Mouse (Mus musculus) cerebellum, adult 2 months (tissue): Measurements from ENCODE around the gene Alkbh6. TPM values are rescaled to one million over a fixed set of nuclear protein-coding genes. Genes with fewer than 3 reads are reported as not detected.

Experiments
- DNase-seq, 2 experiments: peaks; one replicate each; pipeline ENCODE4 v3.0.0; 2021
- H3K27ac ChIP-seq: fragments of 200-500 bp; 2 replicates; pipeline ENCODE4 v1.5.1; 2012; ENCODE audit warnings: low read length, control low read depth, inconsistent platforms; ENCODE audit not compliant: insufficient read depth
- H3K27me3 ChIP-seq: fragments of 200-500 bp; 2 replicates; pipeline ENCODE4 v1.6.1; 2012; ENCODE audit warnings: inconsistent platforms, mild to moderate bottlenecking, low read length, moderate library complexity; ENCODE audit not compliant: control insufficient read depth, insufficient read depth
- H3K4me1 ChIP-seq: fragments of 200-500 bp; 2 replicates; pipeline ENCODE4 v1.6.1; 2011; ENCODE audit warnings: low read length; ENCODE audit not compliant: control insufficient read depth, insufficient read depth
- H3K4me3 ChIP-seq: fragments of 200-500 bp; replicated peaks from 2 replicates; pipeline ENCODE3; 2011; ENCODE audit warnings: mild to moderate bottlenecking, low read depth, low read length, control low read depth; ENCODE audit not compliant: insufficient read depth
- CTCF ChIP-seq: fragments of 200-500 bp; IDR thresholded peaks from 2 replicates; pipeline ENCODE4 v1.5.1; 2011; ENCODE audit warnings: low read depth, mild to moderate bottlenecking, control low read depth, low read length, moderate library complexity, borderline replicate concordance; ENCODE audit not compliant: insufficient read depth
- POLR2A ChIP-seq: fragments of 200-500 bp; IDR thresholded peaks from 2 replicates; pipeline ENCODE4 v1.6.1; 2011; ENCODE audit warnings: low read length, control low read depth, borderline replicate concordance; ENCODE audit not compliant: insufficient read depth
- WGBS: fragments of 180-500 bp; shearing (Covaris S2); methylation state at CpG from one replicate; pipeline ENCODE4 v1.1.7; 2018; 5-methylcytosine and 5-hydroxymethylcytosine counted together
- polyA plus RNA-seq: library from polyadenylated mRNA; depleted of rRNA; stranded (reverse); fragments of >200 nt; gene quantifications from 2 replicates; pipeline ENCODE4 v1.2.3, GENCODE M21; 2012

Gene Alkbh6
- polyA plus RNA-seq, 1 experiment: 197 TPM

GRCm38 (mm10) chr7:30315559-30316529 lies 7.3 kb downstream of the Alkbh6 start:
- peak overlapping the region; percentile 60; the same call in 1 of the 2 replicates for H3K27ac ChIP-seq
- 66% methylated on average over 13 of the region's 13 CpGs for WGBS
- H3K4me3 ChIP-seq: no peak overlapping the region
- H3K27me3 ChIP-seq: no peaks in the 10 kb centered on the region
- H3K4me1 ChIP-seq: peaks cover 26% of the 10 kb centered on the region
- TF ChIP-seq POLR2A: no peak
- TF ChIP-seq CTCF: no peak
- no peak for DNase-seq

GRCm38 (mm10) chr7:30318142-30318541 lies 9.6 kb downstream of the Alkbh6 start:
- 94% methylated on average over 3 of the region's 3 CpGs for WGBS

GRCm38 (mm10) chr7:30320946-30321345 lies 12.4 kb downstream of the Alkbh6 start:
- peak overlapping the region; percentile 36; the same call in 1 of the 2 replicates for H3K27ac ChIP-seq
- TF ChIP-seq CTCF (no peak), POLR2A (no peak)
- H3K27me3 ChIP-seq: no peaks in the 10 kb centered on the region
- peak overlapping the region; percentile 78 for H3K4me3 ChIP-seq
- WGBS: 72% methylated on average over 2 of the region's 2 CpGs
- H3K4me1 ChIP-seq: peaks cover 12% of the 10 kb centered on the region
- no peak for DNase-seq

More at GRCm38 (mm10) chr7:30318142-30318541, 9.6 kb downstream of the Alkbh6 start:
- TF ChIP-seq POLR2A: no peak
- no peak for TF ChIP-seq CTCF
- DNase-seq: no peak
- H3K27ac ChIP-seq: no peak overlapping the region
- no peak overlapping the region for H3K4me3 ChIP-seq
- H3K4me1 ChIP-seq: peaks cover 26% of the 10 kb centered on the region
- H3K27me3 ChIP-seq: no peaks in the 10 kb centered on the region

GRCm38 (mm10) chr7:30321539-30322284 lies 13.2 kb downstream of the Alkbh6 start, which contains the start of gene E130208F15Rik:
TSS of gene E130208F15Rik (plus strand) at chr7:30321740.
- TF ChIP-seq POLR2A: peak; percentile 86; the same call in 1 of the 2 replicates
- no peak for TF ChIP-seq CTCF
- peak; percentile 79 to 85 for DNase-seq
- WGBS: under 1% methylated on average over 63 of the region's 63 CpGs
- Histone ChIP-seq H3K27ac (peak within 1 kb of the TSS; percentile 75), H3K4me1 (peaks cover 13% of the 10 kb centered on the region), H3K27me3 (no peaks in the 10 kb centered on the region), H3K4me3 (peak within 1 kb of the TSS; percentile 78)

GRCm38 (mm10) chr7:30322285-30322667 lies 13.8 kb downstream of the Alkbh6 start:
- Histone ChIP-seq H3K4me3 (peak overlapping the region; percentile 78), H3K27me3 (no peaks in the 10 kb centered on the region), H3K27ac (peak overlapping the region; percentile 75), H3K4me1 (peaks cover 13% of the 10 kb centered on the region)
- DNase-seq: peak; percentile 98 to 99
- under 1% methylated on average over 20 of the region's 20 CpGs for WGBS
- peak; percentile 84 for TF ChIP-seq POLR2A
- no peak for TF ChIP-seq CTCF

GRCm38 (mm10) chr7:30322865-30323264 lies 14.3 kb downstream of the Alkbh6 start:
- no peak overlapping the region for H3K27ac ChIP-seq
- H3K27me3 ChIP-seq: no peaks in the 10 kb centered on the region
- no peak for DNase-seq
- WGBS: 14% methylated on average over 6 of the region's 6 CpGs
- no peak for TF ChIP-seq CTCF
- TF ChIP-seq POLR2A: no peak
- no peak overlapping the region for H3K4me3 ChIP-seq
- H3K4me1 ChIP-seq: peaks cover 13% of the 10 kb centered on the region

- TF ChIP-seq CTCF: no peak
- no peak for TF ChIP-seq POLR2A
- 73% methylated on average over 3 of the region's 3 CpGs for WGBS
- peak within 1 kb of the TSS; percentile 17; the same call in 1 of the 2 replicates for H3K27ac ChIP-seq
- no peaks in the 10 kb centered on the region for H3K27me3 ChIP-seq
- H3K4me3 ChIP-seq: no peak within 1 kb of the TSS
- peaks cover 13% of the 10 kb centered on the region for H3K4me1 ChIP-seq
- DNase-seq: no peak
These were observed 15.3 kb downstream of the Alkbh6 start, which contains the start of gene Sdhaf1 for GRCm38 (mm10) chr7:30323795-30324194. TSS of gene Sdhaf1 (minus strand) at chr7:30323895.
